Mouse (Mus musculus) G1E (cell line): ENCODE data around the gene Hpcal1. TPM values are rescaled to one million over a fixed set of nuclear protein-coding genes. Genes with fewer than 3 reads are reported as not detected.

Source experiments
- ATAC-seq: 2 replicates; pipeline ENCODE4 v1.8.0; 2016; ENCODE audit warnings: mild to moderate bottlenecking; ENCODE audit not compliant: insufficient number of reproducible peaks, poor library complexity, low FRiP score, severe bottlenecking; ENCODE audit errors: extremely low read depth
- DNase-seq: peaks from one replicate; pipeline ENCODE4 v3.0.0; 2012; ENCODE audit warnings: low spot score
- H3K27me3 ChIP-seq: 2 replicates; pipeline ENCODE4 v1.6.1; 2012; ENCODE audit warnings: mild to moderate bottlenecking, low read length, inconsistent platforms; ENCODE audit not compliant: insufficient read depth
- H3K36me3 ChIP-seq: replicated peaks from 2 replicates; pipeline ENCODE3; 2012; ENCODE audit warnings: mild to moderate bottlenecking, inconsistent platforms
- H3K4me1 ChIP-seq: 2 replicates; pipeline ENCODE4 v1.6.1; 2012; ENCODE audit warnings: low read depth, low read length, inconsistent platforms, mixed read lengths; ENCODE audit not compliant: insufficient read depth
- H3K4me3 ChIP-seq: 2 replicates; pipeline ENCODE4 v1.5.1; 2012; ENCODE audit warnings: low read depth, mild to moderate bottlenecking, inconsistent platforms, low read length, moderate library complexity, mixed read lengths
- H3K9me3 ChIP-seq: replicated peaks from 2 replicates; pipeline ENCODE4 v1.6.1; 2012; ENCODE audit warnings: inconsistent platforms
- CTCF ChIP-seq: IDR thresholded peaks from 2 replicates; pipeline ENCODE4 v1.5.1; 2012; ENCODE audit warnings: low read depth, low read length, inconsistent platforms, mixed read lengths
- GATA1 ChIP-seq: IDR thresholded peaks from 2 replicates; pipeline ENCODE4 v1.6.1; 2012; ENCODE audit warnings: borderline replicate concordance, low read length, inconsistent platforms, mixed read lengths
- GATA2 ChIP-seq: IDR thresholded peaks from 2 replicates; pipeline ENCODE4 v1.6.1; 2012; ENCODE audit warnings: low read depth, low read length, inconsistent platforms, borderline replicate concordance
- POLR2AphosphoS5 ChIP-seq: IDR thresholded peaks from 2 replicates; pipeline ENCODE4 v1.6.1; 2012; ENCODE audit warnings: low read depth, low read length, inconsistent platforms; ENCODE audit not compliant: insufficient replicate concordance
- TAL1 ChIP-seq: conservative IDR thresholded peaks from 2 replicates; pipeline ENCODE4 v1.6.1; 2012; ENCODE audit warnings: low read depth, low read length, inconsistent platforms, mixed read lengths
- polyA plus RNA-seq: library from polyadenylated mRNA; stranded (reverse); fragments of >175 nt; gene quantifications from 2 replicates; pipeline ENCODE4 v1.2.3, GENCODE M21; 2012
- total RNA-seq, 2 experiments: library from RNA; stranded (forward) in 1 of 2; stranded (reverse) in 1 of 2; fragments of 200-1000 nt in 1 of 2; fragments of >200 nt in 1 of 2; fragmentation: Nextera tagmentation in 1 of 2; gene quantifications; 2 replicates each; pipeline ENCODE4 v1.2.3; 2014 to 2017

Gene Hpcal1
- total and polyA plus RNA-seq, 3 experiments = not detected

DNA sequence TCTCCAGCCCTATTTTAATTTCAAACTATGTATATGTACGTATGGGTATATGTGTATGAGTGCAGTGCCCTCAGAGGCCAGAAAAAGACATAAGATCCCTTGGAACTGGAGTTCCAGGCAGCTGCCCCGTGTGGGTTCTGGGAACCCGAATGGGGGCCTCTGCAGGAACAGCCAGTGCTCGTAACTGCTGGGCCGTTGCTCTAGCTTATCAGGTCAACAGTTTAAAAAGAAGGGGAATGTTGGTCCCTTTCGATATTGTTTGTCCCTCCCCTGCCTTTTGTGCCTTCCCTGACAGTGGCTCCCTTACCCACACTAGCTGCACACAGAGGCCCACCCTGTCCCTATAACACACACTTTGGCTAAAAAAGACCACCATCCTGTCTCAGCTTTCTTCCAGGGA lies 34.9 kb downstream of the Hpcal1 start:
- H3K36me3 ChIP-seq = no peaks in the 10 kb centered on the region
- H3K4me1 ChIP-seq = no peaks in the 10 kb centered on the region
- no peak for ATAC-seq
- H3K4me3 ChIP-seq = no peak overlapping the region
- no peak for DNase-seq
- H3K27me3 ChIP-seq = no peaks in the 10 kb centered on the region
- peaks cover 25% of the 10 kb centered on the region for H3K9me3 ChIP-seq
- TF ChIP-seq CTCF (no peak), GATA1 (no peak), GATA2 (no peak), TAL1 (no peak), POLR2AphosphoS5 (no peak)

GRCm38 (mm10) chr12:17726576-17727320 lies 36.1 kb downstream of the Hpcal1 start:
- Histone ChIP-seq H3K9me3 (peaks cover 22% of the 10 kb centered on the region), H3K4me3 (no peak overlapping the region), H3K36me3 (no peaks in the 10 kb centered on the region), H3K27me3 (no peaks in the 10 kb centered on the region), H3K4me1 (no peaks in the 10 kb centered on the region)
- ATAC-seq (no peak), DNase-seq (no peak)
- TF ChIP-seq CTCF (no peak), TAL1 (no peak), GATA2 (no peak)

DNA sequence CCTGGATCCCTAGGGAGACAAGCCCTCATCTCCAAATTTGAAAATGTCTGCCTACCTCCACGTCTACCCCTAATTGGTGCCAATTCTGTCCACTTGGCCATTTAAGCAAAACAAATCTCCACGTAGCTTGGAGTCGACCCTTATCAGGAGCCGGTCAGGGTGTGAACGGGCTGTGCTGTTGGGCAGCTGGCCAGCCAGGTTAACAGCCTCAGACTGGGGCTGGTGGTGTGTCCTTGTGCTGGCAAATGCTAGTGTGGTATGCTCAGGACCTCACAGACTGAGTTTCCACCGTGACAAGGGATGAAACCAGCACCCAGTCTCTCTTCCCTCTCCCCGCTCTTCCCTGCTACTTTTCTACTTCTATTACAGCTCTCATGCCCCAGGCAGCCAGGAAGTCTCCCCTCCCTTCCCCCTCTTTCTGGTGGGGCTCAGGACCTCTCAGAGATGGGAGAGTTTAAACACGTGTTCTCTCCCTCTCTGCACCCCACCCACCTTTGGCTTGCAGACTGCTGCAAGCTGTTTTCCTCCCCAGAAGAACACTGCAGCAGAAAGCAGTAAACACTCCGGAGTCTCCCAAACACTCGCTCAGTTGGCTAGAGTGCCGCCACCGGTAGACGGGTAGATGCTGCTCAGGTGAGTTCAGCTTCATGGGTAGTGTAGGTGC lies 37.2 kb downstream of the Hpcal1 start:
- ATAC-seq (no peak), DNase-seq (no peak)

DNA sequence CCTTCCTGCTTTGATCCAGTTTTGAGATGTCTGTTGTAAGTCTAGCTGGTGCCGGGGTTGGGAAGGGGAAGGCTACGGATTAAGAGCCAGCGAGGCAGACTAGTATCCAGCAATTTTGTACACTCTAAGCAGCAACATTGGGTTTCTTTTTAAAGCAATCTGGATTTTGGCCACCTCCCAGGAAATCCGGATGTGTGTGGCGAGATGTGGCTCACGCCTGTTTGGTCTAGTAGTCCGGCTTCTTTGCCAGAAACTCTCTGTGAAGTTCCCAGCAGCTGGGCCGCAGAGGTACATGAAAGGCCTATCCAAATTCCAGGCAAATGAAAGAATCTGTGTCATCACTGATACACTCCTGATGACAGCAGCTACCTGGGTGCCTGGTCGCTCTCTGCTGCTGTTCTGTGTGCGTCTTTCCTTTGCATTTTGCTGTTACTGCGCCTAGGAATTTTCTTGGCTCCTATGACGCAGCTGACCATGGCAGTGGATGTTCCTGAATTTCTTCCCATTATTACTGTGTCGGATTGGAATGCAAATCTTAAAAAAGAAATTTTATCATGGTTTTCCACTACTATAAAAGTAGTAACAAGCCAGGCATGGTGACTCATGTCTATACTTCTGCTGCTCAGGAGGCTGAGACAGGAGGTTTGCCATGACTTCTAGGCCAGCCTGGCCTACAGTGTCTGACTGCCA lies 38.7 kb downstream of the Hpcal1 start:
- Histone ChIP-seq H3K4me1 (no peaks in the 10 kb centered on the region), H3K4me3 (no peak overlapping the region), H3K36me3 (no peaks in the 10 kb centered on the region), H3K9me3 (peaks cover 18% of the 10 kb centered on the region), H3K27me3 (no peaks in the 10 kb centered on the region)
- DNase-seq (no peak), ATAC-seq (no peak)
- TF ChIP-seq TAL1 = no peak
- TF ChIP-seq GATA2 = no peak
- TF ChIP-seq GATA1 = no peak
- TF ChIP-seq CTCF = no peak
- no peak for TF ChIP-seq POLR2AphosphoS5

More for the DNA sequence above, 37.2 kb downstream of the Hpcal1 start:
- no peaks in the 10 kb centered on the region for H3K36me3 ChIP-seq
- no peaks in the 10 kb centered on the region for H3K4me1 ChIP-seq
- H3K4me3 ChIP-seq = no peak overlapping the region
- TF ChIP-seq CTCF = no peak
- TF ChIP-seq GATA1 = no peak
- TF ChIP-seq GATA2 = no peak
- TF ChIP-seq TAL1 = no peak
- no peak for TF ChIP-seq POLR2AphosphoS5
- H3K27me3 ChIP-seq = no peaks in the 10 kb centered on the region
- peaks cover 18% of the 10 kb centered on the region for H3K9me3 ChIP-seq

DNA sequence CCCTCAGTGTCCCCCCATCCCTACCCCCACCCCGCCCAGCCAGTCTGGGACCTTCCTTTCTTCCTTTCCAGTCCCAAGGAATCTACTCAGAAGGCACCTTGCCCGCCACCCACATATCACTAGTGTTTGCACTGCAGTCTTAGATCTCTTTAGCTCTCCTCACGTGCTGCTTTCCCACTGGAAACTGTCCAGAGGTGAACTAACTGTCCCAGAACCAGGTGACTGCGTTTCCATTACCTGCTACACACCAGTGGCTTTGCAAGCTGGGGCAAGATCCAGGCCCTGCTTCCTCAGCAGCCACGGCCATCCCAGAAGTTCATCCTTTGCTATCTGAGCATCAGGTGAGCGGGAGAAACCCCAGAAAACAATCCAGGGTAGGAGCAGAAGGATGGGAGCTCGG lies 41.4 kb downstream of the Hpcal1 start:
- Histone ChIP-seq H3K27me3 (no peaks in the 10 kb centered on the region), H3K4me3 (no peak overlapping the region), H3K9me3 (peaks cover 23% of the 10 kb centered on the region), H3K36me3 (no peaks in the 10 kb centered on the region), H3K4me1 (no peaks in the 10 kb centered on the region)
- DNase-seq = no peak
- TF ChIP-seq GATA2 = no peak
- TF ChIP-seq CTCF = no peak
- no peak for TF ChIP-seq GATA1
- no peak for TF ChIP-seq TAL1
- TF ChIP-seq POLR2AphosphoS5 = no peak
- no peak for ATAC-seq

DNA sequence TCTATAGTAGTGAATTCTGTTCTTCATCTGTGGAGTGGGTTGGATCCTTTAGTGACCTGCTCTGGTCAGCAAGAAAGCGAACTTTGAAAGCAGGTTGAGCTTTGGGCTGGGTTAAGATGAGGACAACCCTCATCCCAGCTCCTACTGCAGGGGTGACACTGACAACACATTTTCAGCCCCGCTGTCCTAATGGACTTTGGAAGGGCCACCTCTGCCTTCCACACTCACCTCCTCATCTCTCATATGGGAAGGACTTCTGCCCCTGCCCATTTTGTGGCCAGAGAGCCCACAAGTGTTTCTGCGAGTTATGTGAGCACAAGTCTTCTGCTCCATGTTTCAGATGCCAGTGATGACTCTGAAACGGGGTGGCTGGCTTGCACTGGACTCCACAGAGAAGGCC lies 41.9 kb downstream of the Hpcal1 start:
- Histone ChIP-seq H3K4me1 (no peaks in the 10 kb centered on the region), H3K4me3 (no peak overlapping the region), H3K36me3 (no peaks in the 10 kb centered on the region), H3K27me3 (no peaks in the 10 kb centered on the region), H3K9me3 (peaks cover 23% of the 10 kb centered on the region)
- TF ChIP-seq GATA1 = no peak
- no peak for ATAC-seq
- no peak for DNase-seq
